Mouse (Mus musculus) layer of hippocampus, postnatal 10 days (tissue): Measurements from ENCODE around the gene Nolc1. TPM values are rescaled to one million over a fixed set of nuclear protein-coding genes. Genes with fewer than 3 reads are reported as not detected.

Experiments used
- DNase-seq, 2 experiments: peaks; one replicate each; pipeline ENCODE4 v3.0.0; 2021; ENCODE audit warnings: low spot score in 2 of 2
- total RNA-seq, 2 experiments: library from RNA; stranded (reverse); gene quantifications; 2 replicates each; pipeline ENCODE4 v1.2.3; 2021

Gene Nolc1
- total RNA-seq, 2 experiments from 2014 or later, result 41.2 to 45.6 TPM

GRCm38 (mm10) chr19:46041933-46042475 is 33.7 kb upstream of the Nolc1 start:
- peak; percentile 84 to 88 for DNase-seq

GRCm38 (mm10) chr19:46042476-46043011 is 33.1 kb upstream of the Nolc1 start:
- DNase-seq, result peak in 1 of 2 experiments; percentile 57

GRCm38 (mm10) chr19:46043380-46043779 is 32.3 kb upstream of the Nolc1 start:
- peak in 1 of 2 experiments; percentile 39 for DNase-seq

GRCm38 (mm10) chr19:46044271-46044992 is 31.2 kb upstream of the Nolc1 start, which contains the start of gene Pprc1:
Pprc1 (plus strand) TSS chr19:46044886.
- peak; percentile 46 to 48 for DNase-seq

- DNase-seq, result peak; percentile 79 to 85
Observed at GRCm38 (mm10) chr19:46044993-46045695, 30.5 kb upstream of the Nolc1 start, which contains the start of gene Ldb1. Ldb1 (minus strand) TSS chr19:46045214.

GRCm38 (mm10) chr19:46045696-46046311 is 29.9 kb upstream of the Nolc1 start:
- DNase-seq, result peak in 1 of 2 experiments; percentile 54

GRCm38 (mm10) chr19:46046621-46047025 is 29.0 kb upstream of the Nolc1 start:
- DNase-seq, result no peak

GRCm38 (mm10) chr19:46047426-46047825 is 28.2 kb upstream of the Nolc1 start:
- DNase-seq, result no peak

GRCm38 (mm10) chr19:46049129-46049528 is 26.5 kb upstream of the Nolc1 start:
- DNase-seq, result no peak

- no peak for DNase-seq
Observed at GRCm38 (mm10) chr19:46050462-46050861, 25.2 kb upstream of the Nolc1 start.

GRCm38 (mm10) chr19:46055752-46056387 is 19.8 kb upstream of the Nolc1 start:
- no peak for DNase-seq

GRCm38 (mm10) chr19:46056388-46056946 is 19.2 kb upstream of the Nolc1 start:
- peak; percentile 90 to 93 for DNase-seq

GRCm38 (mm10) chr19:46056947-46057607 is 18.6 kb upstream of the Nolc1 start:
- DNase-seq, result peak; percentile 78 to 84

GRCm38 (mm10) chr19:46058466-46058865 is 17.2 kb upstream of the Nolc1 start:
- no peak for DNase-seq

- DNase-seq, result no peak
Observed at GRCm38 (mm10) chr19:46060845-46061244, 14.8 kb upstream of the Nolc1 start.

GRCm38 (mm10) chr19:46068054-46068453 is 7.6 kb upstream of the Nolc1 start:
- DNase-seq, result no peak

GRCm38 (mm10) chr19:46073285-46073684 is 2.4 kb upstream of the Nolc1 start:
- no peak for DNase-seq

- no peak for DNase-seq
Observed at GRCm38 (mm10) chr19:46074266-46074665, 1.4 kb upstream of the Nolc1 start.

- DNase-seq, result no peak
Observed at GRCm38 (mm10) chr19:46078535-46078934, 2.9 kb downstream of the Nolc1 start.

- DNase-seq, result no peak
Observed at GRCm38 (mm10) chr19:46085185-46085584, 9.5 kb downstream of the Nolc1 start.
